Mouse (Mus musculus) embryonic fibroblast, embryonic 13.5 days (primary cell): ENCODE data around the gene Cela3a. TPM values are rescaled to one million over a fixed set of nuclear protein-coding genes. Genes with fewer than 3 reads are reported as not detected.
A peak's percentile ranks its signal among the peaks of the same experiment; 100 is the strongest.

ENCODE experiments used
- H3K27ac ChIP-seq: 2 replicates; pipeline ENCODE4 v1.5.1; 2012; ENCODE audit warnings: low read length, control low read depth, inconsistent platforms; ENCODE audit not compliant: insufficient read depth
- H3K4me1 ChIP-seq: 2 replicates; pipeline ENCODE4 v1.6.1; 2011; ENCODE audit warnings: low read length; ENCODE audit not compliant: control insufficient read depth, insufficient read depth
- H3K4me3 ChIP-seq: 2 replicates; pipeline ENCODE4 v1.5.1; 2011; ENCODE audit warnings: mild to moderate bottlenecking, control low read depth, low read length; ENCODE audit not compliant: insufficient read depth
- CTCF ChIP-seq: IDR thresholded peaks from 2 replicates; pipeline ENCODE4 v1.5.1; 2011; ENCODE audit warnings: mild to moderate bottlenecking, control low read depth, low read length, moderate library complexity, borderline replicate concordance; ENCODE audit not compliant: insufficient read depth
- POLR2A ChIP-seq: IDR thresholded peaks from 2 replicates; pipeline ENCODE4 v1.6.1; 2011; ENCODE audit warnings: low read depth, mild to moderate bottlenecking, control low read depth, low read length, moderate library complexity
- polyA plus RNA-seq: library from polyadenylated mRNA; stranded (reverse); fragments of >200 nt; gene quantifications from 2 replicates; pipeline ENCODE4 v1.2.4, GENCODE M21; 2011; ENCODE audit warnings: low read depth; ENCODE audit not compliant: missing spikeins, insufficient read length

Gene Cela3a
- polyA plus RNA-seq: not detected in 2 replicates

- no peaks in the 10 kb centered on the region for H3K4me1 ChIP-seq
- no peak within 1 kb of the TSS for H3K4me3 ChIP-seq
- H3K27ac ChIP-seq: no peak within 1 kb of the TSS
- no peak for TF ChIP-seq POLR2A
- no peak for TF ChIP-seq CTCF
Observed at GRCm38 (mm10) chr4:137409691-137410090, at the start of gene Cela3a. Cela3a (minus strand) TSS chr4:137409791.

GRCm38 (mm10) chr4:137458861-137459260, 49.3 kb upstream of the Cela3a start:
- TF ChIP-seq POLR2A: no peak
- no peak for TF ChIP-seq CTCF
- no peak overlapping the region for H3K27ac ChIP-seq
- no peak overlapping the region for H3K4me3 ChIP-seq
- no peaks in the 10 kb centered on the region for H3K4me1 ChIP-seq

GRCm38 (mm10) chr4:137458310-137458709, 48.7 kb upstream of the Cela3a start:
- Histone ChIP-seq H3K27ac (no peak overlapping the region), H3K4me3 (no peak overlapping the region), H3K4me1 (no peaks in the 10 kb centered on the region)
- TF ChIP-seq POLR2A (no peak), CTCF (no peak)

- no peak for TF ChIP-seq CTCF
- no peak for TF ChIP-seq POLR2A
- Histone ChIP-seq H3K4me3 (no peak overlapping the region), H3K4me1 (no peaks in the 10 kb centered on the region), H3K27ac (no peak overlapping the region)
Observed at GRCm38 (mm10) chr4:137457292-137457691, 47.7 kb upstream of the Cela3a start.

- H3K4me3 ChIP-seq: no peak overlapping the region
- no peak overlapping the region for H3K27ac ChIP-seq
- H3K4me1 ChIP-seq: no peaks in the 10 kb centered on the region
- no peak for TF ChIP-seq POLR2A
- TF ChIP-seq CTCF: no peak
Observed at GRCm38 (mm10) chr4:137456581-137456980, 47.0 kb upstream of the Cela3a start.

- H3K4me1 ChIP-seq: no peaks in the 10 kb centered on the region
- TF ChIP-seq POLR2A: no peak
- no peak for TF ChIP-seq CTCF
Observed at GRCm38 (mm10) chr4:137454582-137454981, 45.0 kb upstream of the Cela3a start.

GRCm38 (mm10) chr4:137453234-137453767, 43.7 kb upstream of the Cela3a start, which contains the start of gene 1700013G24Rik:
1700013G24Rik (plus strand) TSS chr4:137453284.
- no peak within 1 kb of the TSS for H3K27ac ChIP-seq
- no peak within 1 kb of the TSS for H3K4me3 ChIP-seq
- TF ChIP-seq CTCF (no peak), POLR2A (no peak)
- H3K4me1 ChIP-seq: peaks cover 12% of the 10 kb centered on the region

More at GRCm38 (mm10) chr4:137454582-137454981, 45.0 kb upstream of the Cela3a start:
- Histone ChIP-seq H3K27ac (no peak overlapping the region), H3K4me3 (no peak overlapping the region)

- no peak overlapping the region for H3K27ac ChIP-seq
- no peak overlapping the region for H3K4me3 ChIP-seq
- peaks cover 16% of the 10 kb centered on the region for H3K4me1 ChIP-seq
- TF ChIP-seq POLR2A (no peak), CTCF (no peak)
Observed at GRCm38 (mm10) chr4:137452190-137452589, 42.6 kb upstream of the Cela3a start.

GRCm38 (mm10) chr4:137449715-137450114, 40.1 kb upstream of the Cela3a start:
- H3K4me1 ChIP-seq: peaks cover 16% of the 10 kb centered on the region
- peak overlapping the region; percentile 71 for H3K27ac ChIP-seq
- no peak overlapping the region for H3K4me3 ChIP-seq
- TF ChIP-seq CTCF (no peak), POLR2A (no peak)

- H3K4me1 ChIP-seq: peaks cover 16% of the 10 kb centered on the region
- peak overlapping the region; percentile 71 for H3K27ac ChIP-seq
- no peak for TF ChIP-seq POLR2A
- no peak for TF ChIP-seq CTCF
- no peak overlapping the region for H3K4me3 ChIP-seq
Observed at GRCm38 (mm10) chr4:137449132-137449531, 39.5 kb upstream of the Cela3a start.

- Histone ChIP-seq H3K4me3 (no peak overlapping the region), H3K4me1 (peaks cover 16% of the 10 kb centered on the region), H3K27ac (peak overlapping the region; percentile 71)
- TF ChIP-seq POLR2A: no peak; the same call in 1 of the 2 replicates
Observed at GRCm38 (mm10) chr4:137448641-137449040, 39.0 kb upstream of the Cela3a start.
